Comparison of ENCODE assay signal across 8 mouse cellular contexts in genomic region chr6:140423041-140423845, GRCm38 (mm10). TPM values are rescaled to one million over a fixed set of nuclear protein-coding genes. Genes with fewer than 3 reads are reported as not detected.
A peak's percentile ranks its signal among the peaks of the same experiment; 100 is the strongest.
DNase-seq lines count a peak whose midpoint lies in the region; ATAC-seq and TF ChIP-seq lines count a peak whose summit lies in the region.

No protein-coding gene starts in this region.

- no peak overlapping the region for H3K27ac ChIP-seq in kidney, adult 2 months (ENCODE audit: insufficient read depth, low read depth, low read length)
- H3K27ac ChIP-seq in ES-E14 (ENCODE audit: insufficient read depth, low read depth, low read length, poor library complexity, severe bottlenecking): peak overlapping the region; percentile 27; the same call in 1 of the 2 replicates
- peak overlapping the region; percentile 94 for H3K27ac ChIP-seq in embryonic facial prominence, embryonic 14.5 days (replicated peaks; ENCODE audit: low read depth, low read length)
- peak overlapping the region; percentile 97 for H3K27ac ChIP-seq in midbrain, embryonic 14.5 days (replicated peaks; ENCODE audit: low read depth, low read length)

- H3K27me3 ChIP-seq in kidney, adult 2 months (replicated peaks; ENCODE audit: control insufficient read depth, insufficient read depth, low read length): no peaks in the 10 kb centered on the region
- H3K27me3 ChIP-seq in embryonic facial prominence, embryonic 14.5 days (replicated peaks; ENCODE audit: control insufficient read depth, insufficient read depth, low read length): no peaks in the 10 kb centered on the region
- H3K27me3 ChIP-seq in midbrain, embryonic 14.5 days (ENCODE audit: control insufficient read depth, insufficient read depth, low read length): no peaks in the 10 kb centered on the region

- H3K9me3 ChIP-seq in ES-E14 (ENCODE audit: control insufficient read depth, insufficient read depth, low read depth, low read length): no peaks in the 10 kb centered on the region
- H3K9me3 ChIP-seq in embryonic facial prominence, embryonic 14.5 days (ENCODE audit: control insufficient read depth, low read length): 0 out of 2 replicates have a peak, but pooled peaks cover 5% of the 10 kb centered on the region
- no peaks in the 10 kb centered on the region for H3K9me3 ChIP-seq in midbrain, embryonic 14.5 days (ENCODE audit: control insufficient read depth, low read length)

- 19% methylated on average over 29 of the region's 29 CpGs for WGBS in kidney, adult 2 months
- 10% methylated on average over 29 of the region's 29 CpGs for WGBS in embryonic facial prominence, embryonic 14.5 days
- 6% methylated on average over 29 of the region's 29 CpGs for WGBS in midbrain, embryonic 14.5 days

- no peak for TF ChIP-seq CTCF in kidney, adult 2 months (conservative IDR thresholded peaks at IDR 0.05; ENCODE audit: insufficient read depth, insufficient read length, low read depth, low read length)

- H3K4me3 ChIP-seq in kidney, adult 2 months (ENCODE audit: insufficient read depth, low read depth, low read length): peak overlapping the region; percentile 87
- H3K4me3 ChIP-seq in ES-E14 (ENCODE audit: insufficient read depth in 1 of 2, low read depth in 1 of 2, low read length in 2 of 2, poor library complexity in 1 of 2, severe bottlenecking in 1 of 2): peak overlapping the region; percentile 65 to 100
- peak overlapping the region; percentile 96 for H3K4me3 ChIP-seq in embryonic facial prominence, embryonic 14.5 days (ENCODE audit: low read depth, low read length)
- peak overlapping the region; percentile 98 for H3K4me3 ChIP-seq in midbrain, embryonic 14.5 days (replicated peaks; ENCODE audit: low read depth, low read length)

- in situ Hi-C loops in ES-E14 (cut with MboI; ENCODE audit: low sequenced_read_pairs in 2 of 2, unreplicated experiment in 2 of 2): no loop called here

- peak overlapping the region; percentile 97 for H3K9ac ChIP-seq in ES-E14 (ENCODE audit: insufficient read depth, low read depth, low read length, poor library complexity, severe bottlenecking)
- peak overlapping the region; percentile 96 for H3K9ac ChIP-seq in embryonic facial prominence, embryonic 14.5 days (ENCODE audit: low read depth, low read length)
- peak overlapping the region; percentile 99 for H3K9ac ChIP-seq in midbrain, embryonic 14.5 days (replicated peaks; ENCODE audit: low read length)

- no peak for ATAC-seq in embryonic facial prominence, embryonic 14.5 days (ENCODE audit: low read depth)
- ATAC-seq in midbrain, embryonic 14.5 days (ENCODE audit: low FRiP score, low TSS enrichment): no peak
- no peak for ATAC-seq in megakaryocyte progenitor cell, adult 5-6 weeks (replicated peaks; ENCODE audit: poor library complexity)

- peak overlapping the region; percentile 80 for H3K4me2 ChIP-seq in embryonic facial prominence, embryonic 14.5 days (ENCODE audit: low read depth, low read length)
- H3K4me2 ChIP-seq in midbrain, embryonic 14.5 days (ENCODE audit: low read length): peak overlapping the region; percentile 81

- no peak for DNase-seq in kidney, adult 2 months
- DNase-seq in kidney, adult 18-20 months: no peak
- no peak for DNase-seq in ES-E14 (ENCODE audit: low read depth, low spot score)
- no peak for DNase-seq in embryonic facial prominence, embryonic 14.5 days (ENCODE audit: low spot score)
- peak; percentile 17 for DNase-seq in induced T-regulatory cell, adult 2 months (ENCODE audit: low read depth)
- DNase-seq in midbrain, embryonic 14.5 days: peak; percentile 19
- DNase-seq in kidney, postnatal 4 days: no peak

- no peaks in the 10 kb centered on the region for H3K4me1 ChIP-seq in kidney, adult 2 months (ENCODE audit: control insufficient read depth, insufficient read depth, low read length)
- no peaks in the 10 kb centered on the region; a peak in 2 of 4 replicates for H3K4me1 ChIP-seq in ES-E14 (ENCODE audit: control insufficient read depth in 2 of 2, insufficient read depth in 2 of 2, low read length in 2 of 2, poor library complexity in 1 of 2)
- H3K4me1 ChIP-seq in embryonic facial prominence, embryonic 14.5 days (ENCODE audit: control insufficient read depth, insufficient read depth, low read length): peaks cover 5% of the 10 kb centered on the region; the same call in 1 of the 2 replicates
- peaks cover 18% of the 10 kb centered on the region for H3K4me1 ChIP-seq in midbrain, embryonic 14.5 days (ENCODE audit: control insufficient read depth, insufficient read depth, low read length)

- H3K36me3 ChIP-seq in kidney, adult 2 months (ENCODE audit: control insufficient read depth, insufficient read depth, low read length): no peaks in the 10 kb centered on the region
- H3K36me3 ChIP-seq in ES-E14 (ENCODE audit: control insufficient read depth, insufficient read depth, low read length, poor library complexity, severe bottlenecking): peaks cover 4% of the 10 kb centered on the region
- H3K36me3 ChIP-seq in embryonic facial prominence, embryonic 14.5 days (ENCODE audit: control insufficient read depth, insufficient read depth, low read length): peaks cover 5% of the 10 kb centered on the region; the same call in 1 of the 2 replicates
- no peaks in the 10 kb centered on the region for H3K36me3 ChIP-seq in midbrain, embryonic 14.5 days (ENCODE audit: control insufficient read depth, insufficient read depth, low read length)

- TF ChIP-seq POLR2A in kidney, adult 2 months (IDR thresholded peaks at IDR 0.05; ENCODE audit: low read depth, low read length): no peak

TF ChIP-seq in ES-E14, 5 proteins besides CTCF, POLR2A, EP300 and RAD21:
- TF ChIP-seq ZC3H11A (IDR thresholded peaks at IDR 0.05; ENCODE audit: borderline replicate concordance, low read depth, low read length) (no peak), CHD2 (IDR thresholded peaks at IDR 0.05; ENCODE audit: low read depth, low read length) (no peak), MAFK (IDR thresholded peaks at IDR 0.05; ENCODE audit: insufficient read depth, low read depth, low read length) (no peak), HCFC1 (IDR thresholded peaks at IDR 0.05; ENCODE audit: borderline replicate concordance, insufficient read depth, low read length) (no peak), ZNF384 (IDR thresholded peaks at IDR 0.05; ENCODE audit: low read depth, low read length) (no peak)

RNA-seq across cellular contexts. Expression of gene Plekha5, which starts 0.6 kb away (rescaled TPM):
- polyA plus RNA-seq in kidney, adult 2 months (2012; rRNA removed): 20.1 and 21.4 TPM in 2 replicates
- 22.6 and 26.1 TPM in 2 replicates for total RNA-seq in ES-E14 (2012; rRNA removed)
- polyA plus RNA-seq in embryonic facial prominence, embryonic 14.5 days (2014; fragmentation: Nextera tagmentation; extraction: Ambion mirVana): 43.8 and 45.0 TPM in 2 replicates
- polyA plus RNA-seq in midbrain, embryonic 14.5 days (2014; fragmentation: Nextera tagmentation; extraction: Ambion mirVana): 45.1 and 50.7 TPM in 2 replicates
- total RNA-seq in megakaryocyte progenitor cell, adult 5-6 weeks (2015): 5.0 and 6.5 TPM in 2 replicates
- 5.6 and 9.9 TPM in 2 replicates for total RNA-seq in megakaryocyte progenitor cell, adult 5-6 weeks (2017)

Comparison
In these comparisons a context has a peak if more than half of its experiments do, and no peak if none do; other contexts are left out.
1. DNase-seq: peak in induced T-regulatory cell, adult 2 months (single experiment) and midbrain, embryonic 14.5 days (single experiment); none in kidney, adult 2 months (single experiment), kidney, adult 18-20 months (single experiment), ES-E14 (single experiment), embryonic facial prominence, embryonic 14.5 days (single experiment) and kidney, postnatal 4 days (0 of 2).
2. Peak in every context shown above with its lines, with median percentiles within 50 percentile points of each other: H3K4me3 ChIP-seq and H3K9ac ChIP-seq.